Mouse (Mus musculus) C2C12 (cell line): Measurements from ENCODE around the gene Mgrn1.

ENCODE experiments used
- CTCF ChIP-seq: IDR thresholded peaks from one replicate; pipeline ENCODE4 v1.5.1; 2011; ENCODE audit not compliant: control insufficient read depth, insufficient read depth, insufficient read length
- MAX ChIP-seq: IDR thresholded peaks from one replicate; pipeline ENCODE4 v1.6.1; 2011; ENCODE audit warnings: mild to moderate bottlenecking, control low read depth
- MYOG ChIP-seq: IDR thresholded peaks from one replicate; pipeline ENCODE4 v1.6.1; 2011; ENCODE audit not compliant: control insufficient read depth, insufficient read length; ENCODE audit errors: extremely low read depth
- USF1 ChIP-seq: IDR thresholded peaks from one replicate; pipeline ENCODE4 v1.6.1; 2011; ENCODE audit warnings: low read depth, mild to moderate bottlenecking, control low read depth, moderate library complexity

GRCm38 (mm10) chr16:4974521-4974920, 88.5 kb downstream of the Mgrn1 start:
- TF ChIP-seq CTCF (no peak), USF1 (no peak), MAX (no peak), MYOG (no peak)
